Mouse (Mus musculus) embryonic facial prominence, embryonic 12.5 days (tissue): ENCODE measurements at regions not wholly inside any gene's neighbourhood (a gene's known extent, or its start where the extent isn't known, plus 50 kb on each side); places are given as distances from the start of the nearest gene placed in this dataset.

Source experiments
- ATAC-seq: fragments of 200-750 bp; cut with Nextera tagmentation; 2 replicates; pipeline ENCODE4 v1.8.0; 2017; ENCODE audit not compliant: insufficient number of reproducible peaks, insufficient read depth, low FRiP score, low TSS enrichment
- H3K27ac ChIP-seq: fragments of 300-500 bp; sonication (generic); 2 replicates; pipeline ENCODE4 v1.5.1; 2016; ENCODE audit warnings: mild to moderate bottlenecking
- H3K27me3 ChIP-seq: fragments of 300-500 bp; sonication (generic); 2 replicates; pipeline ENCODE4 v1.6.1; 2016; ENCODE audit warnings: mild to moderate bottlenecking, moderate library complexity
- H3K36me3 ChIP-seq: fragments of 300-500 bp; sonication (generic); 2 replicates; pipeline ENCODE4 v1.6.1; 2016; ENCODE audit warnings: mild to moderate bottlenecking
- H3K4me1 ChIP-seq: fragments of 300-500 bp; sonication (generic); 2 replicates; pipeline ENCODE4 v1.6.1; 2016
- H3K4me2 ChIP-seq: fragments of 300-500 bp; sonication (generic); replicated peaks from 2 replicates; pipeline ENCODE4 v1.6.1; 2016; ENCODE audit warnings: mild to moderate bottlenecking, moderate library complexity
- H3K4me3 ChIP-seq: fragments of 300-500 bp; sonication (generic); 2 replicates; pipeline ENCODE4 v1.5.1; 2016; ENCODE audit warnings: mild to moderate bottlenecking
- H3K9ac ChIP-seq: fragments of 300-500 bp; sonication (generic); 2 replicates; pipeline ENCODE4 v1.6.1; 2016; ENCODE audit warnings: mild to moderate bottlenecking, moderate library complexity
- H3K9me3 ChIP-seq: fragments of 300-500 bp; sonication (generic); 2 replicates; pipeline ENCODE4 v1.6.1; 2016; ENCODE audit warnings: mild to moderate bottlenecking, moderate library complexity
- WGBS: fragments of 180-500 bp; shearing (Covaris S2); methylation state at CpG from one replicate; pipeline ENCODE4 v1.1.7; 2016; 5-methylcytosine and 5-hydroxymethylcytosine counted together

DNA sequence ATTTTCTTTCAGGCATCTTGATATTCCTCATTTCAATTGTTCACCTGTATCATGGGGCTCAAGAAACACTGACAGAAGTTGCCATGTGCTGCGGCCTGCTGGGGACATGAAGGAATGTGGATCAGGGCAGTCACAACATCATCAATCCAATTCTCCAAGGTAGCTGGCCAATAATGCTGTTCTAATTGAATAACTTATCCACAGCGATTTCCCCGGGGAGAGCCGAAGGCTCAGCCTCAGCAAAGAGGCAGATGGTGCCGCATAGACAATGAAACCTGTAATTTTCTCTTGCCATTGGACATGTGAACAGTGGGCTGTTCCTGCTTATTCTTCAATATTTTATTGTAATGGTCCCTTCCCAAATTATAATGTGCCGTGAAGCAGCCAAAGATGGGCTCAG lies 429.1 kb upstream of the Klf12 start:
- Histone ChIP-seq H3K4me1 (no peaks in the 10 kb centered on the region), H3K27ac (no peak overlapping the region), H3K36me3 (no peaks in the 10 kb centered on the region), H3K27me3 (no peaks in the 10 kb centered on the region), H3K9ac (no peak overlapping the region), H3K4me2 (no peak overlapping the region), H3K4me3 (no peak overlapping the region), H3K9me3 (no peaks in the 10 kb centered on the region)
- ATAC-seq, result no peak
- 77% methylated on average over 6 of the region's 6 CpGs for WGBS

DNA sequence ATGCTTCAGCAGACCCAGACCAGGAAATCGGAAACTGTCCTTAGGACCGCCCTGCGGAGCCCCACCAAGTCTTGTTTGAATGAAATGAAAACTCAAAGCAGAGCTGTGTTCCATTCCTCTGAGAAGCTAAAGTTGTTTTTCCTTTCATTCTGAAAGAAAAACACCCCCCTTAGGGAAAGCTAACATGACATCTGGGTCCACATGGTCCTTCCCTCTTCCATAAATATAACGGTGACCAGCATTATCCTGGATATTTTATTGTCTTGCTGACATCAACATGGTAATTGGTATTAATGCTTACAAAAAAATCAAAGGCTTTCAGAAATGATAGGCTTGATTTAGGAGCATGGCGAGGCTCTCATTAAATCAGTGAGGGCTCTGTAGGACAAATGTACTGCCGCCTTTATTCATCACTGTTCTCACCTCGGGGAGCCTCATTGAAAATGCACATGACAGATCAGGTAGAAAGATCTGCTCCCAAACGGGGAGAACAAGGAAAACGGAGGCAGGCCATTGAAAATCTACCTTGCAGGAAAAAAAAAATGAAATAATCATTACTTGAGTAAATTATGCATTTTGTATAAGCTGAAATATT lies 381.0 kb upstream of the Klf12 start:
- ATAC-seq, result no peak
- H3K9me3 ChIP-seq, result no peaks in the 10 kb centered on the region
- WGBS, result 43% methylated on average over 9 of the region's 9 CpGs
- H3K4me1 ChIP-seq, result no peaks in the 10 kb centered on the region
- no peak overlapping the region for H3K9ac ChIP-seq
- no peaks in the 10 kb centered on the region for H3K36me3 ChIP-seq
- H3K27ac ChIP-seq, result no peak overlapping the region
- no peak overlapping the region for H3K4me3 ChIP-seq
- H3K27me3 ChIP-seq, result no peaks in the 10 kb centered on the region
- H3K4me2 ChIP-seq, result no peak overlapping the region

DNA sequence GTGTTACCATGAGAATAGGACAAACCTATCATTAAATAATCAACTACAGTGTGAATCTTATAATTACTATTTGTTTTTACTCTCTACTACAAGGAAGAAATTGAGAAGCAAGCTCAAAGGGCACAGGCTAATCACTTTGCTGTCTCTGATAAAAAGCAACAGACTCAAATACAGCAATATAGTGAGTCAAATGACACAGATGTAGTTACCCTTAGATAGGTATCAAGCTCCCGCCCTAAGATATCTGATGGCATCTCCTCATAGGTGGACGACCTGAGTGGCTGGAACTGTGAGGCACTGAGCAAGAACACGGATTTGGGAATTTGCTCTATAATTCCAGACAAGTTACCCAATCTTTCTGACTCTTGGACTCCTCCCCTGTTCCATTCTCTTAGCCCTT lies 379.7 kb upstream of the Klf12 start:
- WGBS, result 71% methylated on average over 3 of the region's 3 CpGs
- H3K4me2 ChIP-seq, result no peak overlapping the region
- H3K36me3 ChIP-seq, result no peaks in the 10 kb centered on the region
- H3K4me1 ChIP-seq, result no peaks in the 10 kb centered on the region
- H3K9ac ChIP-seq, result no peak overlapping the region
- H3K9me3 ChIP-seq, result no peaks in the 10 kb centered on the region
- no peak overlapping the region for H3K4me3 ChIP-seq
- H3K27ac ChIP-seq, result no peak overlapping the region
- no peak for ATAC-seq
- no peaks in the 10 kb centered on the region for H3K27me3 ChIP-seq

DNA sequence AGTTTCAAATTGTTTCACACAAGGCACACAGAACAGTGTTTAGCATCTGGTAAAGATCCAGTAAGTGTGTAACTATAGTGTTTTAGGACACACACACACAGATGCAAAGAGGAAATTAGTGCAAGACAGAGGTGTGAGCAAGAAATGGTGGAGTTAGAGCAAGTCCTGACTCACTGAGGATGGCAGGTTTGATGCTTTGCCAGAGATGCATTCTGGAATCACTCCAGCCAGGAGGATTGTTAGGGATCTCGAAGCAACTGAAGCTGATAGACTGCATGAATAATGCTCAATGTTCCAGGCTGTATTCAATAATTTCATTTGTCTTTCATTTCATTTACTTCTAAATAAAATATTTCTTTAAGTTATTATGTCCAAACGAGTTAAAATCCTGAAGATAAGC lies 357.6 kb upstream of the Klf12 start:
- no peak overlapping the region for H3K27ac ChIP-seq
- 75% methylated on average over 2 of the region's 2 CpGs for WGBS
- no peaks in the 10 kb centered on the region for H3K9me3 ChIP-seq
- H3K36me3 ChIP-seq, result no peaks in the 10 kb centered on the region
- ATAC-seq, result no peak
- no peaks in the 10 kb centered on the region for H3K27me3 ChIP-seq
- H3K9ac ChIP-seq, result no peak overlapping the region
- no peaks in the 10 kb centered on the region for H3K4me1 ChIP-seq
- no peak overlapping the region for H3K4me2 ChIP-seq
- H3K4me3 ChIP-seq, result no peak overlapping the region

DNA sequence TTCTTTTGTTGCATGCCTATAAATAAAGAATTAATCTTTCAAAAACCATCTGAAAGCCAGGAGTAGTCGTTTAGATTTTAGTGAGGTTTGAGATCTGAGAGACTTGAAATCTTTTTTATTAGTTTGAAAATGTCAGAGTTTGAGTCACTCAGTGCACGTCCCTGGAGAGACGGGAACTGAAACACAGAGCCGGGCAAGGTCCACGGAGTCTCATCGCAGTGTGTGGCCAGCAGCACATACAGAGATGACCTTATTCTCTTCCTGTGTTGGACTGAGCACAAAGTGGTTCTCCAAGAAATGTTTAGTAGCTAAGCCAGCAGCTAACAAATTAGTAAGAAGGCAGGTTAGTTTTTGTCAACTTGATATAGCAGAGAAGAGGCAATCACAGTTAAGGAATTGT lies 350.0 kb upstream of the Klf12 start:
- Histone ChIP-seq H3K4me2 (no peak overlapping the region), H3K27ac (no peak overlapping the region), H3K4me1 (no peaks in the 10 kb centered on the region), H3K9ac (no peak overlapping the region), H3K9me3 (no peaks in the 10 kb centered on the region), H3K27me3 (no peaks in the 10 kb centered on the region), H3K36me3 (no peaks in the 10 kb centered on the region), H3K4me3 (no peak overlapping the region)
- no peak for ATAC-seq
- 75% methylated on average over 6 of the region's 6 CpGs for WGBS

DNA sequence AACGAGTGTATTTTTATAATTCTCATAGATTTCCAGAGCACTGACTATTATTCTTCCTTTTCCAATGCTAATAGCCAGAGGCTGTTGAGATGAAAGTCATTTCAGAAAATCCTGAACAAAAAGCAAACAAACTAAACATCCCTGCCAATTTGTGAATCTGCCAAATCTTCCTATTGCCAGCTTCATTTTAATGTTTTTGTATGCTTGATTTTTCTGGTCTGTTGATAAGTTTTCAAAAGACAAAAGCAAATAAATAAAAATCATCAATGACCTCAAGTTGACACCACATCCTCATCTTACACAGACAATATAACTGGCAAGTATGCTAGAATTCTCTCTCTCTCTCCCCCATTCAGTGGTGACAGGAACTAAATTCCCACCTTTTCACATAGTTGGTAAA lies 347.2 kb upstream of the Klf12 start:
- H3K4me3 ChIP-seq, result no peak overlapping the region
- 70% methylated on average over 1 of the region's 1 CpGs for WGBS
- no peak for ATAC-seq
- no peaks in the 10 kb centered on the region for H3K36me3 ChIP-seq
- no peak overlapping the region for H3K27ac ChIP-seq
- H3K4me2 ChIP-seq, result no peak overlapping the region
- no peaks in the 10 kb centered on the region for H3K9me3 ChIP-seq
- no peaks in the 10 kb centered on the region for H3K4me1 ChIP-seq
- H3K27me3 ChIP-seq, result no peaks in the 10 kb centered on the region
- H3K9ac ChIP-seq, result no peak overlapping the region

DNA sequence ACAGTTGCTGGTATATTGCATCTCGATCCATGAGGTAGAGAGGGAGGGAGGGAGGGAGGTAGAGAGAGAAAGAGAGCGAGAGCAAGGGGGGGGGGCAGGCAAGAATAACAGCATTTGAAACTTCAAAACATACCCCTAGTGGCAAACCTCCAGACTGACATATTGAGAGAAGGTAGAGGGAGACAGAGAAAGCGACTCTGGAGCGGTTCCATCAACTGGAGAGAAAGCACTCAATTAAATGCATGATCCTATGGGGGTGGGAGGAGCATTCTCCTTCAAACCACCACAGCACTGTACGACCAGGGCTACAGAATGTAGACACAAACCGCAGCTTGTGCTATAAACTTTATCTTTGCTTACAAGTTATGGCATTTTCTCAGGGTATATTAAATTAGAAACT lies 345.7 kb upstream of the Klf12 start:
- H3K27me3 ChIP-seq, result no peaks in the 10 kb centered on the region
- no peaks in the 10 kb centered on the region for H3K4me1 ChIP-seq
- no peak for ATAC-seq
- WGBS, result 68% methylated on average over 6 of the region's 6 CpGs
- H3K36me3 ChIP-seq, result no peaks in the 10 kb centered on the region
- H3K27ac ChIP-seq, result no peak overlapping the region
- H3K4me3 ChIP-seq, result no peak overlapping the region
- H3K9ac ChIP-seq, result no peak overlapping the region
- H3K4me2 ChIP-seq, result no peak overlapping the region
- H3K9me3 ChIP-seq, result no peaks in the 10 kb centered on the region

DNA sequence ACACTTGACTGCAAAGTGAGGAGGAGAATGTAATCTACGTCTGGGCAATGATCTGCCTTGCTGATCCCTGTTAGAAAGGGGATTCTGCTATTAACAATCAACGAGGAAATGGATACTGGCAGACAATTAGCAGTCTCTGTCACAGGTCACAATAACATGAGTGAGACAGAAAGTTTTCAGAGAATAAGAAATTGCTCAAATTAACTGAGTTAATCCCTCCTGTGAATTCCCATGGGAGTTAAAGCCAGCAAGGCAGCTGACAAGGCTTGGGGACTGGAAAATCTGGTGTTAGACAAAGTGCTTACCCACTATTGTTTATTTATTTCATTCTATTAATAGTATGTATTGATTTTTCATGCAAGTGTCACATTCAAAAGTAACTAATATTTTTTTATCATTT lies 343.0 kb upstream of the Klf12 start:
- 23% methylated on average over 2 of the region's 2 CpGs for WGBS
- Histone ChIP-seq H3K4me3 (no peak overlapping the region), H3K9me3 (no peaks in the 10 kb centered on the region), H3K36me3 (no peaks in the 10 kb centered on the region), H3K27me3 (no peaks in the 10 kb centered on the region), H3K4me1 (no peaks in the 10 kb centered on the region), H3K9ac (no peak overlapping the region), H3K4me2 (no peak overlapping the region), H3K27ac (no peak overlapping the region)
- ATAC-seq, result no peak

DNA sequence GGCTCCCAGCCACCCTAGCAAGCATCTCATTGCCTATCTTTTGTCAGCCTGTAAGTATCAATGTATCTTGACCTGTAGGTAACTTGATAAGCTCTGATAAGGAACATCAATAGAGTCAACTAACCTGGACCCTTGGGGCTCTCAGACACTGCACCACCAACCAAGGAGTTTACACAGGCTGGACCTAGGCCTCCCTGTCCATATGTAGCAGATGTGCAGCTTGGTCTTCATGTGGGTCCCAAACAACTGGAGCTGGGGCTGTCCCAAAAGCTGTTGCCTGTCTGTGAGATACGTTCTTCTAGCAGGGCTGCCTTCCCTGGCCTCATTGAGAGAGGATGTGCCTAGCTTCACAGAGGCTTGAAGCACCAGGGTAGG lies 335.2 kb upstream of the Klf12 start:
- Histone ChIP-seq H3K27ac (no peak overlapping the region), H3K4me3 (no peak overlapping the region), H3K9ac (no peak overlapping the region), H3K36me3 (no peaks in the 10 kb centered on the region), H3K4me1 (peaks cover 6% of the 10 kb centered on the region; the same call in 1 of the 2 replicates), H3K27me3 (no peaks in the 10 kb centered on the region), H3K9me3 (no peaks in the 10 kb centered on the region), H3K4me2 (no peak overlapping the region)
- ATAC-seq, result no peak
- WGBS, result 49% methylated on average over 1 of the region's 1 CpGs

DNA sequence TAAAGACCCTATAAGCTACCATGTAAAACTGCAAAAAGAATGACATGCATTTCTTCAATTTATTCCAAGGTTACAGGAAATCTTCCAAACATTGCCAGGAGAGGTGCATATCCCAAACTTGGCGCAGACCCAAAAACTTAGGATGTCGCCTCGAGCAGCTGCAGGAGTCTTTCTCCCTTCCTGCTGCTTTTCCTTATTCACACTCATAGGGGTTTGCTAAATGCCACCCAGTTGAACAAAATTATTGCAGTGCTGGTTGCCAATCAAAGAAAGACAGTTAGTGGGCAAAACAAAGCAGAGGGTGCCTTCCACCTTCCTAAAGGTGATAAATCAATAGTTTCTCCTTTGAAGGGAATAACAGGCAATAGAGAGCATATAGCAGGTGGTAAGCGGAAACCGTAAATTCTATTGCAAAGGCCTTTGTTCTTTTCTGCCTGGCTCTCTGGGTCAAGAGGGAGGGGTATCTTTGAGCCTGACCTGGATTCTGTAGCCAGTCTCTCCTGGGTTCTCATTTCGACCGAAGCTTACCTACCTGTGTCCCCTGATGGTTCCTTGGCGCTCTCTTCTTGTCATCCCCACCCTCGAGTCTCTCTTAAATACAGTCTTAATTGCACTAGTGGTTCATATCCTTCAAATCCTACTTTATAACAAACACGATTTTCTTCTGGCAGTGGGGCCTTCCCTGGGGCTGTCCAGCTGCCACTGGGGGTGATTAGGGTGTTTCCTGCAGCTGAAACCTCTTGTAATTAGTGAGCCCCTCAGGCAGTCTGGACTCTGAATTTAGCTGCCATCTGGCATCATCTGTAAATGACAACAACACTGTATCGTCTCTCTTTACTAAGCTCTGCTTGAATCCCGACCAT lies 334.5 kb upstream of the Klf12 start:
- Histone ChIP-seq H3K4me2 (no peak overlapping the region), H3K36me3 (no peaks in the 10 kb centered on the region), H3K4me3 (no peak overlapping the region), H3K9me3 (no peaks in the 10 kb centered on the region), H3K4me1 (peaks cover 6% of the 10 kb centered on the region; the same call in 1 of the 2 replicates), H3K9ac (no peak overlapping the region), H3K27ac (no peak overlapping the region), H3K27me3 (no peaks in the 10 kb centered on the region)
- no peak for ATAC-seq
- 50% methylated on average over 12 of the region's 12 CpGs for WGBS

DNA sequence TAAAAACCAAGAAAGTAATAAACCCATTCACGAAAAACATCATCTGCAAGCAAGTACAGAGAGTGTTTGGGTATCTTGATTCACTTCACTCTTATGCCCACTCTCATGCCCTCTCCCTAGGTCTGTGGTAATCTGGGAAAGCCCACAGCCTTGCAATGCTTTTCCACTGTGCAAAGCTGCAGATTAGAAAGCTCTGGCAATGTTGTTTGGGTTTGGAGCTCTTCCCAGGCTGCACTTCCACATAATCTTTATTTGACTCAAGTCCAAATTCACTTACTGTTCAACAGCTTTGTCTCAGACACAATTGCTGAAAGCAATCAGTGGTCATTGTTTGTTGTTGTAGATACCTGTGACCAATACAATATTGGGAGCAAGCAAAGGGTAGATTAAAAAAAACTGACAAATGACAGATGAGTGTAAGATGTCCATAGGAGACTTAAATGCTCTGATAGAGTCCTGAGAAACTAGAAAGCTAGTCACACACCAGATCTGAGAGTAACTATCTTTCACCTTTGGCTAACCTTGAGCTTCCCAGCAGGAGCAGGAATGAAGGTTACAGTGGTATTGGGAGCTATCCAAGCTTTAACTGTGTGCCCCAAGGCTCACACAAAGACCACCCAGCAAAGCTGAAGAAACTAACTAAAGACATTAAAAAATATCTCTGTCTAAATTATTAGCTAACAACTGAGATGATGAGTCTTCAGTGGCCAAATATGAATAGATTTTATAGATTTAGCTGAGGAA lies 325.7 kb upstream of the Klf12 start:
- Histone ChIP-seq H3K4me1 (no peaks in the 10 kb centered on the region), H3K27ac (no peak overlapping the region), H3K9me3 (no peaks in the 10 kb centered on the region), H3K36me3 (no peaks in the 10 kb centered on the region), H3K9ac (no peak overlapping the region), H3K27me3 (no peaks in the 10 kb centered on the region), H3K4me2 (no peak overlapping the region), H3K4me3 (no peak overlapping the region)
- no peak for ATAC-seq
- 91% methylated on average over 1 of the region's 1 CpGs for WGBS

DNA sequence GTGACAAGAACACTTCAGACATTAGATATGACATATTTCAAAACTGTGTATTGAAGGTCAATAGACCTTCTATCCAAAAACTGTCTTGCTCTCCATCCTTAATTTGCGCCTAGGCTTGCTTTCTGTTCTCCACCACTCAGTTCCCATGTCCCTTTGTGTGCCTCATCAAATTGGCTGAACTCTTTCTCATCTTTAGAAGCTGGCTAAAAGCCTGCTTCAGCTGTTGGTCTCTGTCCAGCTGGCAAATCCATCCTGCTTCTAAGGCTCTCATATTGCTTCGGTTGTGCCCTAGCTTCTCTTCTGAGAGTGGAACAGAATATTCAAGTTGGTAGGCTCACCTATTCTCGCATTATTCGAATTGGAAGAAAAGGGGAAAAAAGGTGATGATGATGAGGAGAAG lies 322.6 kb upstream of the Klf12 start:
- H3K27me3 ChIP-seq, result no peaks in the 10 kb centered on the region
- H3K9me3 ChIP-seq, result no peaks in the 10 kb centered on the region
- WGBS, result 95% methylated on average over 4 of the region's 4 CpGs
- no peak overlapping the region for H3K27ac ChIP-seq
- H3K4me3 ChIP-seq, result no peak overlapping the region
- no peaks in the 10 kb centered on the region for H3K36me3 ChIP-seq
- H3K4me2 ChIP-seq, result no peak overlapping the region
- H3K4me1 ChIP-seq, result no peaks in the 10 kb centered on the region
- ATAC-seq, result no peak
- no peak overlapping the region for H3K9ac ChIP-seq
